Mouse (Mus musculus): ENCODE data around the gene Fam167b. TPM values are rescaled to one million over a fixed set of nuclear protein-coding genes. Genes with fewer than 3 reads are reported as not detected.

Fam167b gene
- polyA plus RNA-seq, 1 experiment from 2014 or later, result 6.6 TPM

GRCm38 (mm10) chr4:129575171-129575844, 3.0 kb downstream of the Fam167b start:
- Histone ChIP-seq H3K9me3 (replicated peaks) (no peaks in the 10 kb centered on the region), H3K27me3 (peaks cover 30% of the 10 kb centered on the region; the same call in 1 of the 2 replicates), H3K4me3 (replicated peaks) (no peak overlapping the region), H3K27ac (no peak overlapping the region), H3K4me1 (replicated peaks) (peaks cover 9% of the 10 kb centered on the region), H3K9ac (no peak overlapping the region), H3K4me2 (no peak overlapping the region), H3K36me3 (no peaks in the 10 kb centered on the region)
- DNase-seq (no peak), ATAC-seq (ENCODE audit: low read depth) (no peak)
- WGBS (ENCODE audit: insufficient replicate concordance), result 27% methylated on average over 7 of the region's 8 CpGs

- Histone ChIP-seq H3K4me2 (no peak within 1 kb of the TSS), H3K4me1 (replicated peaks) (peaks cover 9% of the 10 kb centered on the region), H3K9ac (no peak within 1 kb of the TSS), H3K36me3 (no peaks in the 10 kb centered on the region), H3K9me3 (replicated peaks) (no peaks in the 10 kb centered on the region), H3K27me3 (peaks cover 27% of the 10 kb centered on the region; the same call in 1 of the 2 replicates), H3K27ac (peak within 1 kb of the TSS; percentile 23; the same call in 1 of the 2 replicates), H3K4me3 (replicated peaks) (no peak within 1 kb of the TSS)
- WGBS (ENCODE audit: insufficient replicate concordance), result 46% methylated on average over 8 of the region's 8 CpGs
- ATAC-seq (ENCODE audit: low read depth) (no peak), DNase-seq (no peak)
Measured at GRCm38 (mm10) chr4:129573430-129573829, 4.9 kb downstream of the Fam167b start, which contains the start of gene Lck. Gene Lck (minus strand): TSS chr4:129573641.

GRCm38 (mm10) chr4:129573093-129573370, 5.3 kb downstream of the Fam167b start:
- Histone ChIP-seq H3K4me2 (no peak overlapping the region), H3K27ac (peak overlapping the region; percentile 23; the same call in 1 of the 2 replicates), H3K9ac (no peak overlapping the region), H3K4me1 (replicated peaks) (peaks cover 9% of the 10 kb centered on the region), H3K9me3 (replicated peaks) (no peaks in the 10 kb centered on the region), H3K4me3 (replicated peaks) (no peak overlapping the region), H3K27me3 (peaks cover 23% of the 10 kb centered on the region; the same call in 1 of the 2 replicates), H3K36me3 (no peaks in the 10 kb centered on the region)
- DNase-seq, result no peak
- 96% methylated on average over 4 of the region's 4 CpGs for WGBS (ENCODE audit: insufficient replicate concordance)
- no peak for ATAC-seq (ENCODE audit: low read depth)

GRCm38 (mm10) chr4:129572236-129573092, 5.9 kb downstream of the Fam167b start:
- DNase-seq, result no peak
- no peak overlapping the region for H3K9ac ChIP-seq
- WGBS (ENCODE audit: insufficient replicate concordance), result 64% methylated on average over 13 of the region's 13 CpGs
- no peaks in the 10 kb centered on the region for H3K9me3 ChIP-seq (replicated peaks)
- no peak overlapping the region for H3K27ac ChIP-seq
- peaks cover 9% of the 10 kb centered on the region for H3K4me1 ChIP-seq (replicated peaks)
- H3K4me3 ChIP-seq (replicated peaks), result no peak overlapping the region
- no peaks in the 10 kb centered on the region for H3K36me3 ChIP-seq
- 0 out of 2 replicates have a peak, but pooled peaks have one; percentile 31 for ATAC-seq (ENCODE audit: low read depth)
- H3K4me2 ChIP-seq, result no peak overlapping the region
- H3K27me3 ChIP-seq, result peaks cover 20% of the 10 kb centered on the region; the same call in 1 of the 2 replicates

GRCm38 (mm10) chr4:129571551-129572084, 6.7 kb downstream of the Fam167b start:
- Histone ChIP-seq H3K27ac (no peak overlapping the region), H3K9me3 (replicated peaks) (no peaks in the 10 kb centered on the region), H3K27me3 (peaks cover 15% of the 10 kb centered on the region; the same call in 1 of the 2 replicates), H3K9ac (no peak overlapping the region), H3K4me2 (no peak overlapping the region), H3K4me1 (replicated peaks) (peaks cover 5% of the 10 kb centered on the region), H3K36me3 (no peaks in the 10 kb centered on the region), H3K4me3 (replicated peaks) (no peak overlapping the region)
- ATAC-seq (ENCODE audit: low read depth), result no peak
- DNase-seq, result no peak
- WGBS (ENCODE audit: insufficient replicate concordance), result 63% methylated on average over 8 of the region's 8 CpGs

- Histone ChIP-seq H3K27ac (no peak overlapping the region), H3K4me2 (no peak overlapping the region), H3K4me3 (replicated peaks) (no peak overlapping the region), H3K4me1 (replicated peaks) (peaks cover 2% of the 10 kb centered on the region), H3K27me3 (peaks cover 9% of the 10 kb centered on the region; the same call in 1 of the 2 replicates), H3K9ac (no peak overlapping the region), H3K9me3 (replicated peaks) (no peaks in the 10 kb centered on the region), H3K36me3 (no peaks in the 10 kb centered on the region)
- 71% methylated on average over 6 of the region's 6 CpGs for WGBS (ENCODE audit: insufficient replicate concordance)
- no peak for ATAC-seq (ENCODE audit: low read depth)
- DNase-seq, result no peak
Measured at GRCm38 (mm10) chr4:129570028-129570427, 8.3 kb downstream of the Fam167b start.

- WGBS (ENCODE audit: insufficient replicate concordance), result 81% methylated on average over 7 of the region's 7 CpGs
- Histone ChIP-seq H3K27me3 (0 out of 2 replicates have a peak, but pooled peaks cover 6% of the 10 kb centered on the region), H3K4me2 (no peak overlapping the region), H3K4me3 (replicated peaks) (no peak overlapping the region), H3K4me1 (replicated peaks) (peaks cover 3% of the 10 kb centered on the region; the same call in 1 of the 2 replicates), H3K27ac (no peak overlapping the region), H3K9me3 (replicated peaks) (no peaks in the 10 kb centered on the region), H3K9ac (no peak overlapping the region), H3K36me3 (no peaks in the 10 kb centered on the region)
- DNase-seq, result no peak
- ATAC-seq (ENCODE audit: low read depth), result no peak
Measured at GRCm38 (mm10) chr4:129568366-129568765, 10.0 kb downstream of the Fam167b start.

- ATAC-seq (ENCODE audit: low read depth) (no peak), DNase-seq (no peak)
- no peak overlapping the region for H3K4me3 ChIP-seq (replicated peaks)
- 63% methylated on average over 6 of the region's 6 CpGs for WGBS (ENCODE audit: insufficient replicate concordance)
- no peaks in the 10 kb centered on the region for H3K9me3 ChIP-seq (replicated peaks)
- H3K27ac ChIP-seq, result no peak overlapping the region
- H3K9ac ChIP-seq, result no peak overlapping the region
- 0 out of 2 replicates have a peak, but pooled peaks cover 5% of the 10 kb centered on the region for H3K27me3 ChIP-seq
- H3K4me2 ChIP-seq, result no peak overlapping the region
- H3K4me1 ChIP-seq (replicated peaks), result peaks cover 16% of the 10 kb centered on the region
- H3K36me3 ChIP-seq, result no peaks in the 10 kb centered on the region
Measured at GRCm38 (mm10) chr4:129565139-129565538, 13.2 kb downstream of the Fam167b start.

GRCm38 (mm10) chr4:129563718-129564117, 14.6 kb downstream of the Fam167b start:
- no peaks in the 10 kb centered on the region for H3K36me3 ChIP-seq
- 77% methylated on average over 8 of the region's 8 CpGs for WGBS (ENCODE audit: insufficient replicate concordance)
- no peak overlapping the region for H3K27ac ChIP-seq
- 0 out of 2 replicates have a peak, but pooled peaks cover 5% of the 10 kb centered on the region for H3K27me3 ChIP-seq
- H3K9me3 ChIP-seq (replicated peaks), result no peaks in the 10 kb centered on the region
- 0 out of 2 replicates have a peak, but pooled peaks have one; percentile 26 for ATAC-seq (ENCODE audit: low read depth)
- peaks cover 16% of the 10 kb centered on the region for H3K4me1 ChIP-seq (replicated peaks)
- H3K4me3 ChIP-seq (replicated peaks), result no peak overlapping the region
- H3K9ac ChIP-seq, result no peak overlapping the region
- no peak for DNase-seq
- no peak overlapping the region for H3K4me2 ChIP-seq

- Histone ChIP-seq H3K9me3 (replicated peaks) (no peaks in the 10 kb centered on the region), H3K4me2 (no peak overlapping the region), H3K4me3 (replicated peaks) (no peak overlapping the region), H3K4me1 (replicated peaks) (peaks cover 38% of the 10 kb centered on the region), H3K27ac (no peak overlapping the region), H3K9ac (no peak overlapping the region), H3K27me3 (peaks cover 5% of the 10 kb centered on the region; the same call in 1 of the 2 replicates), H3K36me3 (no peaks in the 10 kb centered on the region)
- ATAC-seq (ENCODE audit: low read depth), result no peak
- 54% methylated on average over 5 of the region's 5 CpGs for WGBS (ENCODE audit: insufficient replicate concordance)
- no peak for DNase-seq
Measured at GRCm38 (mm10) chr4:129561184-129561583, 17.2 kb downstream of the Fam167b start.

GRCm38 (mm10) chr4:129558321-129558955, 19.9 kb downstream of the Fam167b start:
- H3K27me3 ChIP-seq, result peaks cover 26% of the 10 kb centered on the region
- no peak for DNase-seq
- H3K4me1 ChIP-seq (replicated peaks), result peaks cover 47% of the 10 kb centered on the region
- no peaks in the 10 kb centered on the region for H3K36me3 ChIP-seq
- 76% methylated on average over 12 of the region's 12 CpGs for WGBS (ENCODE audit: insufficient replicate concordance)
- peak overlapping the region; percentile 13; the same call in 1 of the 2 replicates for H3K9ac ChIP-seq
- no peak overlapping the region; the same call in 1 of the 2 replicates for H3K4me2 ChIP-seq
- no peaks in the 10 kb centered on the region for H3K9me3 ChIP-seq (replicated peaks)
- H3K27ac ChIP-seq, result peak overlapping the region; percentile 82; the same call in 1 of the 2 replicates
- no peak overlapping the region for H3K4me3 ChIP-seq (replicated peaks)
- ATAC-seq (ENCODE audit: low read depth), result no peak
